Mouse (Mus musculus) cerebellum, postnatal 4 days (tissue): ENCODE results near the gene Gpm6a.
A peak's percentile ranks its signal among the peaks of the same experiment; 100 is the strongest.
"Not testable (repeated sequence)": the region's sequence is repeated elsewhere in the genome, so short reads cannot be mapped to it uniquely, and the experiment has no call there.

ENCODE experiments used
- DNase-seq, 2 experiments: peaks; one replicate each; pipeline ENCODE4 v3.0.0; 2022; ENCODE audit warnings: low spot score in 2 of 2, mixed read lengths in 1 of 2

Gene Gpm6a

GRCm38 (mm10) chr8:55002946-55003345 lies 48.3 kb downstream of the Gpm6a start:
- no peak for DNase-seq

- DNase-seq, result no peak
These were observed 57.6 kb downstream of the Gpm6a start for GRCm38 (mm10) chr8:55012228-55012627.

GRCm38 (mm10) chr8:55017071-55017470 lies 62.4 kb downstream of the Gpm6a start:
- DNase-seq, result no peak

DNA sequence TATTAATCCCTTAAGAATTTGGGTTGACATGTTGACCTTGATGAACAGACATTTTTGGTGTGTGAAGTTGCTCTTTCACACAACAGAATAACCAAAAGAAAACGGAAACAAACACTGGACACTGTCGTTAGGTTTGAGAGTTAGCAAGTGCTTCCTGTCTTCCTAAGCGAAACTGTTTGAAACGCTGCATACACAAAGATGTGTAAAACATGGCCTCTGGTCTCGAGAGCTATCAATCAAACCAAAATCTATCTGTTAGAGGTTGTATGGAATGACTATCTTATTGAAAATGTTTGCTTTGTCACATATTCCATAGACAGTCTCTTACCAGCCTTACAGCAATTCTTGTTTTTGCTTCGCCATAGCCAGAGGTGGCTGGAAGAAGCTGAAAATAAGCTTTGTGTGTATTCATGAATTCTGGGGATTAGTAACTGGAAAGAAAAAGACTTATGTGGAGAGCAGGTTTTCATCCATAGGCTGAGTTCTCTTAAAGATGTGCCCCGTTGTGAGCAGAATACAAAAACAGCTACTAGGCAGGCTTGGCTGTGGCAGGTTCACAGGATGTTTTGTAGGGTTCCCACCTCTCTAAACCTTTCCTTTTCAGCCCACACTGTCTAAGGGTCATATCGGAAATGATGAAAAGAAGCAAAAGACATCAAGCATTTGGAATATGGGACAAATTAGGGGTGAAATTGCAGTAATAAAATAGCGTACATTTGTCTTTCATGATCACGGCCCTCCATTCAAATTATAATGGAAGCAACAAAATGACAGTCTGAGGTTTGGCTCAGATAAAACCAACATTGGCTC lies 71.4 kb downstream of the Gpm6a start:
- no peak for DNase-seq

- DNase-seq, result no peak
These were observed 72.0 kb downstream of the Gpm6a start for GRCm38 (mm10) chr8:55026661-55027000.

- no peak for DNase-seq
These were observed 73.7 kb downstream of the Gpm6a start for GRCm38 (mm10) chr8:55028371-55028770.

DNA sequence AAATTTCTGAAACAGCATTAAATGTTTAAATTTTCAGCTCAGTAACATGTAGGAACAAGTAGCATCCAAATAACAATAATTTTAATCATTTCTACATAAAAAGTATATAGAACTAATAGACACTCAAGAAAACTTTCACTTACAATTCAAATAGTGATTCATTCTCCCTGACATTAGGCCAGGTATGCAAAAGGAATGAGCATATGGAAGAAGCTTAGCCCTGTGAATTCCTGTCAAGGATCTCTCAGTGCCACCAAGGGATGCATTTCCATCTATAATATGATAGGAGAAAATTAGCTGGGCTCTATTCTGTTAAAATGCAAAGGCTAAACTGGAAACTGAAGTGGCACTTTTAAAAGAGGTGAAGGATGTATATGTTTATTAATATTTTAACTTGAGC lies 76.5 kb downstream of the Gpm6a start:
- DNase-seq, result no peak

DNA sequence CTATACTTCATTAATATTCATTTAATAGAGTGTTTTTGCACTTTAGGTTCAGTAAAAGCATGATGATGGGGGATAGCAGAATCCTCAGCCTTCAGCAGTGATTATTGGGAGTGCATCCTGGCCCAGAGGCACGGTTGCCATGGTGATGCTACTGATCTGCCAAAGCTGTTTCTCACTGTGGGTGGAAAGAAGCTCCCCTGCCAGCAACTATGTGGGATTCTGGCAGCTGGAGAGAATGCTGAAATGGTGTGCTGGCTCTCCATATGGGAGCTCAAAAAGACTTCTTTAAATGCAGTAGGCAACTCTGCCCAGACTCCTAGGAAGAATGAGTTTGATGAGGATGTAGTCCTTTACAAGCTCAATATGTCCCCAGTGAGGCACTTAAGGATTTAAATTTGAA lies 79.7 kb downstream of the Gpm6a start:
- DNase-seq, result peak; percentile 58 to 87

- DNase-seq, result no peak
These were observed 80.8 kb downstream of the Gpm6a start for GRCm38 (mm10) chr8:55035416-55035815.

DNA sequence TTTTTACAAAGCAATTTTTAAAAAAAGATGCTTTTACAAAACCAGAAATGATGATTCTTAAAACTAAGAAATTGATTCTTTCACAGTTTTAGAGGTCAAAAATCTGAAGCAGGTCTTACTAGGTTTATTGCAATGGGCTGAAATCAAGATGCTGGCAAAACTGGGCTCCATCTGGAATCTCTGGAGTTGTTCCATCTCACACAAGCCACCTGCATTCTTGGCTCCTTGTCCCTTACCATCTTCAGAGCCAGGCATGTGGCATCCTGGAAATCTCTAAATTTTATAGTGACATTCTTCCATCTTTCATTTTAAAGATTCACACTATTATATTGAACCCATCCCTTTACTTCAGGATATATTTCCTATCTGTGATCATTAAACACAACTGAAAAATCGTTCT lies 88.3 kb downstream of the Gpm6a start:
- peak in 1 of 2 experiments; percentile 51 for DNase-seq

DNA sequence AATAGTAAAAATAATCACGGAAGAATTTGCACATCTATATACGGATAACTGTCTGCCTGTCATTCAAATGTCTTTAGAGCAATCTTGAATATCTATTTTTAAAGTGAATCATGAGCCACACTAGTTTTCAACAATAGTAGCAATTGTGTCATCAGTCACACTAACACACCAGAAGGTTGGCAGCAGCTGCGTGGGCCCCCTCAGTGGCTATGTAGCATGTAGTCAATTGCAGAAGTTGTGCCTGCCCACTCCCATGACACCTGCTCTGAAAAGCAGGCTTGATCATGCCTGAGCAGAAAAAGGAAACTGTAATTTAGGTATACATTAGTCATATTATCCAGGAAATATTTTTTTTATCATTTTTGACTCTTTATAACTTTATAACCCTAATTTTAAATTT lies 93.8 kb downstream of the Gpm6a start:
- DNase-seq, result no peak

- no peak for DNase-seq
These were observed 95.3 kb downstream of the Gpm6a start for GRCm38 (mm10) chr8:55049979-55050378.

DNA sequence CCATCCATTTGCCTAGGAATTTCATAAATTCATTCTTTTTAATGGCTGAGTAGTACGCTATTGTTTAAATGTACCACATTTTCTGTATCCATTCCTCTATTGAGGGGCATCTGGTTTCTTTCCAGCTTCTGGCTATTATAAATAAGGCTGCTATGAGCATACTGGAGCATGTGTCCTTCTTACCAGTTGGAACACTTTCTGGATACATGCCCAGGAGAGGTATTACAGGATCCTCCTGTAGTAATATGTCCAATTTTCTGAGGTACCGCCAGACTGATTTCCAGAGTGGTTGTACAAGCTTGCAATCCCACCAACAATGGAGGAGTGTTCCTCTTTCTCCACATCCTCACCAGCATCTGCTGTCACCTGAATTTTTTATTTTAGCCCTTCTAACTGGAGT lies 114.2 kb downstream of the Gpm6a start:
- DNase-seq, result not testable (repeated sequence)

GRCm38 (mm10) chr8:55073481-55073880 lies 118.8 kb downstream of the Gpm6a start:
- no peak for DNase-seq

GRCm38 (mm10) chr8:55102195-55102594 lies 147.6 kb downstream of the Gpm6a start:
- DNase-seq, result no peak

GRCm38 (mm10) chr8:55103065-55103464 lies 148.4 kb downstream of the Gpm6a start:
- no peak for DNase-seq

DNA sequence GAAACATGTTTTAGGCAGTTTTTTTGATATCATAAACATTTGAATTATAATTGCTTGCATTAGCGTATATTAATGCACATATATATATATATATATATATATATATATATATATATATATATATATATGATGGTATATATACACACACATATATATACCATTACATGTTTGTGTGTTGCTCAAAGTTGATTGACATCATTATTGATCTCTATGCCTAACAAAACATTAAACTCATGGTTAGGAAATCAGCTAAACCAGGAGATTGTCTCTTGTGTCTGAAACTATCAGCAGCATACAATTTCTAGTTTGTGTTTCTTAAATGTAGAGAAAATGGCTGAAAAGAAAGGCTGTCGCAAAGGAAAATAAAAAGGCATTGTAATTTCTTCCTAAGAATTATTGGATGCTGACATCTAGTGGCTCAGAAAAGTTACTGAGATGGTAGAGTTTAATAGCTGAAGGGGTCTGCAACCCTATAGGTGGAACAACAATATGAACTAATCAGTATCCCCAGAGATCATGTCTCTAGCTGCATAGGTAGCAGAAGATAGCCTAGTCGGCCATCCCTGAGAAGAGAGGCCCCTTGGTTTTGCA lies 149.3 kb downstream of the Gpm6a start:
- no peak for DNase-seq
